Mouse (Mus musculus) gastrocnemius, adult 8-10 months (tissue): ENCODE data around the gene Rsg1. TPM values are rescaled to one million over a fixed set of nuclear protein-coding genes. Genes with fewer than 3 reads are reported as not detected.

Source experiments
- DNase-seq, 2 experiments: peaks; one replicate each; pipeline ENCODE4 v3.0.0; 2022; ENCODE audit warnings: low spot score in 2 of 2
- total RNA-seq, 4 experiments: library from RNA; stranded (reverse); gene quantifications; 2 replicates each; pipeline ENCODE4 v1.2.4; 2022

The Rsg1 gene
- total RNA-seq, 4 experiments from 2014 or later: 1.4 TPM; not detected in 3

DNA sequence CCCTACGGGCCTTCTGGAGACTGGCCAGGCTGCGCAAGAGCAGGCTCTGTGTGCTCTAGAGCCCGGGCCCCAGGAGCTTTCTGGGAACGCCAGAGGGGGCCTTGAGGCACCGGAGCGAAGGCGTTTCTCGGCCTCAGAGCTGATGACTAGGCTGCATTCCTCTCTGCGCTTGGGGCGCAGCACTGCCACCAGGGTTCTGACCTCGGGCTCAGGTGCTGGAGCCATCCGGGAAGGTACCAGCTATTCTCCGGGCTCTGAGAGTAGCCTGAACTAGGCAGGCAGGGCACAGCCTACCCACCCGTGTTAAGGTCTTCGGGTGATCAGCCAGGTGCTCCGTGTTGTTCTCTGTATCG, 33.2 kb downstream of the Rsg1 start:
- no peak for DNase-seq

DNA sequence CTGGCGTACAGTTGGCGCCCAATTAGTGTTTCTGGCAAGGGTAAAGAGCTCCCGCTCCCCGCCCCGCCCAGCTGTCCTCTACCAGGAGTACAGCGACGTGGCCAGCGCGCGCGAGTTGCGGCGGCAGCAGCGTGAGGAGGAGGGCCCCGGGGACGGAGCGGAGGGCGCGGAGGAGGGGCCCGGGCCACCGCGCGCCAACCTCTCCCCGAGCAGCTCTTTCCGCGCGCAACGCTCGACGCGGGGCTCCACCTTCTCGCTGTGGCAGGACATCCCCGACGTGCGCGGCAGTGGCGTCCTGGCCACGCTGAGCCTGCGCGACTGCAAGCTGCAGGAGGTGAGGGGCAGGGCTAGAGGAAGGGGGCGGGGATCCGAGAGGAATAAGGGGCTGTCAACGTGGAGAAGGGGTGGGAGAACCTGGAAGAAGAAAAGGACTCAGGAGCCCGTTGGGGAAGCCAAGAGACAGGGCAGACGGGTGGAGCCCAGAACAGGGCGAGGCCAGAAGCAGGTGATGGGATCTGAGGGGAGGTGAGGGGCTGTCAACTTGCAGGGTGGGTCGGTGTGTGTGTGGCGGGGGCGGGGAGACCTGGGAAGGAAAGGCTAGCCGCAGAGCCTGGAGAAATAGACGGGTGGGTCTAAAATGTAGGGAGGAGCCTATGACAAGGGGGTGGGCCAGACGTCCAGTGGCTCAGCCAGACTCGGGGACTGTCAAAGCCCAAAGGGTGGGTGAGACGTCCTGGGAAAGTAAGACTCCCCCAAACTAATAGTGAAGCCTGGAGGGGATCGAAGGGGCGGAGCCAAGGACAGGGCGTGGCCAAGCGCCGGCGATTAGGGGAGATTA, 34.2 kb downstream of the Rsg1 start:
- no peak for DNase-seq

GRCm38 (mm10) chr4:141248614-141248978, 34.8 kb downstream of the Rsg1 start:
- no peak for DNase-seq

GRCm38 (mm10) chr4:141249383-141249782, 35.6 kb downstream of the Rsg1 start:
- DNase-seq: no peak

GRCm38 (mm10) chr4:141251071-141251470, 37.3 kb downstream of the Rsg1 start:
- DNase-seq: no peak

DNA sequence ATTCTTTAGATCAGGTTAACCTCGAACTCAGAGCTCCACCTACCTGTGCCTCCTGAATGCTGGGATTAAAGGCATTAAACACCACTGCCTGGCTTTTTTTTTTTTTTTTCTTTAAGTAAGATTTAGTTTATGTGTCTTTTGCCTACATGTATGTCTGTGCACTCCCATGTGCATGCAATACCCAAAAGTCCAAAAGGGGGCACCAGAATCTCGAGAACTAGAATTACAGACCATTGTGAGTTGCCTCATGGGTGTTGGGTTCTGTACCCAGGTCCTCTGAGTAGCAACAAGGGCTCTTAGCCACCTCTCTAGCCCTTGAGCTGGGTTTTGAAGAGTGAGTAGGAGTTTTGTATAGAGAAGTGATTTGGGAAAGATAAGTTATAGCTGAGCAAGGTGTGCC, 38.9 kb downstream of the Rsg1 start:
- DNase-seq: no peak

GRCm38 (mm10) chr4:141254234-141254633, 40.5 kb downstream of the Rsg1 start:
- no peak for DNase-seq

- DNase-seq: no peak
Measured at GRCm38 (mm10) chr4:141257440-141257839, 43.7 kb downstream of the Rsg1 start.

- no peak for DNase-seq
Measured at GRCm38 (mm10) chr4:141259413-141259812, 45.7 kb downstream of the Rsg1 start.

DNA sequence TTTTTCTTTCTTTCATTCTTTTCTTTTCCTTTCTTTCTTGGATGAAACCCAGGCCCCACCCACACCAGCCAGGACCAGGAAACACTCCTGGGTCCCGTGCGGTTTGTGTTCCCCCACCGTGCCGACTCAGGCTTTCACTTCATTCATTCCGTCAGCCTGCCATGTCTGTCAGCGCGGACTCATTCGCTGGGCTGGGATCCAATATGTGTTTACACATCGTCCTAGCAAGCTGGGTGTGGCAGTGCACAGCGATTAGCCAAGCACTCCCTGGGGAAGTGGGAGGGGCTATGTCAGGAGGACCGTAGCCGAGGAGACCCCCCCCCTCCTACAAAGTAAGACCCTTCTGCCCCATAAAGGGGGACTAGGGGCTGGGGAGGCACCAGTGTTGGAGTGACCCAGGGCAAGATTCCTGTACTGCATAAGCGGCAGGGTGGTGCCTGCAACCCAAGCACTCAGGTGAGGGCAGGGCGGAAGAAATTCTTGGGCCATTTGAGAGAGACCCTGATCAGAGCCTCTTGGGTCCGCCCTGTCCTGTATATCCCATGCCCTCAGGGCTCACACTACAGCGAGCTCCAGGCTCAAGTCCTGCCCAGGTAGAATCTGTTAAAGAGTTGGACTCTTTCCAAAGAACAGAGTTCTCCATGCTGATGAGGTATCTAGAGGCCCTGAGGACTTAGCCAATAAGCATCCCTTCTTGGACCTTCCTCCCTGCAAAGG, 46.4 kb downstream of the Rsg1 start:
- DNase-seq: no peak

- no peak for DNase-seq
Measured at GRCm38 (mm10) chr4:141262906-141263637, 49.3 kb downstream of the Rsg1 start.

DNA sequence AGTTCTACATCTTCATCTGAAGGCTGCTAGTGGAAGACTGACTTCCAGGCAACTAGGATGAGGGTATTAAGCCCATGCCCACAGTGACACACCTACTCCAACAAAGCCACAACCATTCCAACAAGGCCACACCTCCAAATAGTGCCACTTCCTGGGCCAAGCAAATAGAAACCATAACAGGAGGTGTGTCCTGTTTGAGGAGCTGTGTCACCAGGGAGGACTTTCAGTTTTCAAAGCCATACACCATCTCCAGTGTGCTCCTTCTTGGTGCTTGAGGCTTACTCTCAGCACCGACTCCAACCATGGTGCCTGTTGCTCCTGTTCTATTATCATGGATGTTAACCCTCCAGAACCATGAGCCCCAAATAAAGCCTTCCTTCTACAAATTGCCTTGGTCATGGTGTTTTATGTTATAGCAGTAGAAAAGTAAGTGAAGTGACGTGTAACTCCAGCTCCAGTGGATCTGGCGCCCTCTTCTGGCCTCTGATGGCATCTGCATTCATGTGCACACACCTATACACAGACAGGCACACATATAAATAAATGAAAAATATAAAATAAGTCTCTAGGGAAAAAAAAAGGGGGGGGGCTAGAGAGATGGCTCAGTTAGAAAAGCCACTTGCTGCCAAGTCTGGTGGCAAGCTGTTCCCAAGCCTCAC, 52.4 kb downstream of the Rsg1 start:
- no peak for DNase-seq

DNA sequence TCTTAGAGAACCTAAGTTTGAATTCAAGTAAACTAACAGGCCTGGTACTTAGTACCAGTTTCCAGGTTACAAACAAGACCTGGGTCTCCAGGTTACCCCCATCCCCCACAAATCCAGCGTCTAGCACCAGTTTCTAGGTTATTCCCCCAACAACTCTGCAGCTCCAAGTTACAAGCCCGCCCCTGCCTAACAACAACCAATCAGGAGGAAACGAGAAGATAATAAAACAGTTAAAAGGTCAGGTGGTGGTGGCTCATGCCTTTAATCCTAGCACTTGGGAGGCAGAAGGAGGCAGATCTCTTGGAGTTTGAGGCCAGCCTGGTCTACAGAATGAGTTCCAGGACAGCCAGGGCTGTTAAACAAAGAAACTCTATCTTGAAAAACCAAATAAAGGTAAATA, 53.5 kb downstream of the Rsg1 start:
- DNase-seq: no peak

DNA sequence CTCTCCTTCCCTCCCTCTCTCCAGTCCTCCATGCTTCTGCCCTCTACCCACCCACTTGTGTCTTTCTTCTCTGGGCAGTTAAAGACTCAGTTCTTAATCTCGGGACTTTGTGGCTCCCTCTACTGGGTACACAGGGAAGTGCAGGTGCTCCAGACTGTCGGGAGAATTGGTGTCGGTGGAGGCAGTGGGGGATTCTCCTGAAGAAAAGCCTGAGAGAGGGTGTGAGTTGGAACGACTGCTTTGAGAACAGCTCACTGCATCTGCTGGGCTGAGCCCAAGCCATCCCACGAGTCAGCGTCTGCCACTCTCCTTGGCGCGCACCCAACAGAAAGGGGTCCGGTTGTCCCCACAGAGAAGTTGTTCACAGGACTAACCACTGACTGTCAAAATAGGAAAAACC, 54.1 kb downstream of the Rsg1 start:
- no peak for DNase-seq

DNA sequence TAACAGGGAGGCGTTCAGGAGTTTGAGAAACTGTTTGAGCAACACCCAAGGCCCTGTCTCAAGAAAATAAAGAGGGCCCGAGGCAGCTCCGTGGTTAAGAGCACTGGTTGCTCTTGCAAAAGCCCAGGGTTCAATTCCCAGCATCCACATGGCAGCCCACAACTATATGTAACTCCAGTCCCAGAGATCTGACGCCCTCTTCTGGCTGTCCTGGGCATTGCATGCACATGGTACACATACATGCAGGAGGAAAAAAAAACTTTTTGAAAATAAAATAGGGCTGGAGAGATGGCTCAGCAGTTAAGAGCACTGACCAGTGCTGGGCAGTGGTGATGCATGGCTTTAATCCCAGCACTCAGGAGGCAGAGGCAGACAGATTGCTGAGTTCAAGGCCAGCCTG, 54.6 kb downstream of the Rsg1 start:
- DNase-seq: no peak

- no peak for DNase-seq
Measured at GRCm38 (mm10) chr4:141269080-141269479, 55.3 kb downstream of the Rsg1 start.

DNA sequence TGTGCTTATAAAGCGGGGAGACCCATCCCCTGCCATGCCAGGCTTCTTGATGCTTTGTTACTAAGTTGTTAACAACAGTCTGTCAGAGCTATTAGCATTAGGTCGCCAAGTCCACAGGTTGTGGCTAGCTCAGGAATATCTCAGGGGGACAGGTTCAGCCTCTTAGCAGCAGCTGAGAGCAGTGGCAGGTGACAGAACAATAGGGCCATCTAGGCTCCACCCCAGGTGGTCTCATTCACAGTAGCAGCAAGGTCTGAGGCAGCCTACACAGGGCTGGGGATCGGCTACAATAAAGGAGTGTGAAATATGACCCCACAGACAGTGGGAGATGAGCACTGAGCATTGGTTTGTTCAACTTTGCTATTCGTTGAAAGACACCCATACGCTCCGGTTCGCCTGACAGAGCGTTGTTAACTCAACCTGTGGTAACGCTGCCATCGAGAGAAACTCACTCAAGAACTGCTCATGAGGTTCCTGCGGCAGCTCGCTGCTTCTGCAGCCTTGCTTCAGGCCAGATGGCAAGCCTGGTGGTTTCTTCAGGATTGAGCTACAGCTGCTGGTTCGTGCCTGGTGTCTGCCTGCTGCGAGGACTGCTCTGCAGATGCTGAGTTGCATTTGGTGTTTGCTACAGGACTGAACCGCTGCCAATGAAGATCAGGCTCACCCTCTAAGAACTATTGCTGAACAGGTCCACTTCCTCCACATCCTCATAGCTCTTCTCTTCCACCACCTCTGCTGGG, 56.6 kb downstream of the Rsg1 start:
- no peak for DNase-seq

GRCm38 (mm10) chr4:141271228-141271627, 57.5 kb downstream of the Rsg1 start:
- DNase-seq: no peak

GRCm38 (mm10) chr4:141271721-141272120, 58.0 kb downstream of the Rsg1 start:
- no peak for DNase-seq

DNA sequence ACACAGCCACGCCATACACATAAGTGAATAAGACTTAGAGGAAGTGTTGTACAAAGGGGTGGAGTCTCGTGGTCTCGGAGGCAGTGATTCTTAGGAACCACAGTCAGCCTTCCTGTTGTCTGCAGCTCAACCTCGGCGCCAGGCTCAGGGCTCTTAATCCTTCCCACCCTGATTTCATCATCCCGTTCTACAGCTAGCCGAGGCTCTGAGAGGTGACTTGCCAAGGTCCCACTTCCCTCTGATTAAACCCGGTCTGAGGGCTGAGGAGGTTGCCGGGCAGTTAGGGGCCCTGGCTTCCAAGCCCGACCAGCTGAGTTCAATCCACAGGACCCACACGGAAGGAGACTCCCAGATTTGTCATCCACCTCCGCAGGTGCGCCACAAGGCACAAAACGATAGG, 59.1 kb downstream of the Rsg1 start:
- DNase-seq: no peak

DNA sequence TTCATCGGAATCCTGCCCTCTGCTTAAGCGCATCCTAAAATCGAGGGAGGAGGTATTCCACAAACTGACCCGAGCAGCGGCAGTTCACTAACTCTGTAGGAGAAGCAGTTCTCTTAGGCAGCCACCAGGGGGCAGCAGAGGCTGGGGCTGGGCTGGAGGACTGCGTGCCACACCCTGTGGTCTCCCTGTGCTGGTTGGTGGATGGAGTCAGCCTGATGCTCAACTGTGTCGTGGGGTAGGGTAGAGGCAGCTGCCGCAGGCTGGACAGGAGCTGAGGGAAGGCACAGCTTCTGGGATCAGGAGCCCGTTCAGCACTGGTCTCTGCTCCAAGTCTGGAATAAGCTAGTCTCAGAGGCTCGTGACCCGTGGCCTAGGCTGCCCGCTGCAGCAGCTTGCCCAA, 59.5 kb downstream of the Rsg1 start:
- peak; percentile 35 to 49 for DNase-seq
